Mouse (Mus musculus) hindbrain, embryonic 14.5 days (tissue): ENCODE measurements around the gene 2810021J22Rik. TPM values are rescaled to one million over a fixed set of nuclear protein-coding genes. Genes with fewer than 3 reads are reported as not detected.

Source experiments
- ATAC-seq: fragments of 200-750 bp; cut with Nextera tagmentation; 2 replicates; pipeline ENCODE4 v1.8.0; 2017; ENCODE audit warnings: moderate number of reproducible peaks, mild to moderate bottlenecking, moderate TSS enrichment, moderate library complexity; ENCODE audit not compliant: low FRiP score
- DNase-seq: peaks from one replicate; pipeline ENCODE4 v3.0.0-alpha.2; 2015; ENCODE audit warnings: low spot score
- H3K27ac ChIP-seq: fragments of 300-500 bp; sonication (generic); 2 replicates; pipeline ENCODE4 v1.5.1; 2014; ENCODE audit warnings: mild to moderate bottlenecking, moderate library complexity
- H3K27me3 ChIP-seq: fragments of 300-500 bp; sonication (generic); 2 replicates; pipeline ENCODE4 v1.6.1; 2014; ENCODE audit warnings: mild to moderate bottlenecking, low read length, mixed read lengths; ENCODE audit not compliant: control insufficient read depth, insufficient read depth
- H3K36me3 ChIP-seq: fragments of 300-500 bp; sonication (generic); replicated peaks from 2 replicates; pipeline ENCODE4 v1.6.1; 2014; ENCODE audit not compliant: control insufficient read depth, insufficient read depth
- H3K4me1 ChIP-seq: fragments of 300-500 bp; sonication (generic); replicated peaks from 2 replicates; pipeline ENCODE4 v1.6.1; 2014; ENCODE audit warnings: antibody characterized with exemption, low read length, mixed read lengths; ENCODE audit not compliant: control insufficient read depth, insufficient read depth
- H3K4me2 ChIP-seq: fragments of 300-500 bp; sonication (generic); replicated peaks from 2 replicates; pipeline ENCODE4 v1.6.1; 2014; ENCODE audit warnings: mild to moderate bottlenecking, moderate library complexity
- H3K4me3 ChIP-seq: fragments of 300-500 bp; sonication (generic); replicated peaks from 2 replicates; pipeline ENCODE4 v1.5.1; 2014; ENCODE audit warnings: mild to moderate bottlenecking, low read length
- H3K9ac ChIP-seq: fragments of 300-500 bp; sonication (generic); 2 replicates; pipeline ENCODE4 v1.6.1; 2014
- H3K9me3 ChIP-seq: fragments of 300-500 bp; sonication (generic); 2 replicates; pipeline ENCODE4 v1.6.1; 2016; ENCODE audit warnings: low read length; ENCODE audit not compliant: control insufficient read depth
- WGBS: fragments of 180-500 bp; shearing (Covaris S2); extraction: QIAGEN DNeasy Blood & Tissue Kit; methylation state at CpG from one replicate; pipeline ENCODE4 v1.1.7; 2014; 5-methylcytosine and 5-hydroxymethylcytosine counted together
- polyA plus RNA-seq: library from polyadenylated mRNA; unstranded; fragments of >200 nt; fragmentation: Nextera tagmentation; extraction: Ambion mirVana; gene quantifications from 2 replicates; pipeline ENCODE4 v1.2.1, GENCODE M21; 2014

Gene 2810021J22Rik
- polyA plus RNA-seq, 1 experiment from 2014 or later: 14.6 TPM

DNA sequence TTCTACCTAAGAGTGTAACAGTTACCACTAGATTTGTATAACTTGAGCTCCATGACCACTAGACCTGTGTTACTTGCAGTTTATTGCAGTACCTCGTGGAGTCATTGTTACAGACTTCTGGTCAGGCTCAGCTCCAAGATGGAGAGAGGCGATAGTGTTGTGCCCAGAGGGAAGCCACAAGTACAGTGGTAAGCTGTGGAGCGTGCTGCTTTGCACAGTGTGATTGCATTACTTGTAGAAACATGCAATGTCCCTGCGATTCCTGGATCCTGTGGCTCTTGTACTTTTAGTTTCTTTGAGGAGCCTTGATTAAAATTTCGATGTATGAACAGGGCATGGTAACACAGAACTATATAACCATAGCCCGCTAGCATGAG lies 926 bp downstream of the 2810021J22Rik start:
- Histone ChIP-seq H3K27me3 (no peaks in the 10 kb centered on the region), H3K4me1 (peaks cover 8% of the 10 kb centered on the region; the same call in 1 of the 2 replicates), H3K27ac (no peak overlapping the region), H3K36me3 (peaks cover 13% of the 10 kb centered on the region; the same call in 1 of the 2 replicates), H3K9me3 (no peaks in the 10 kb centered on the region), H3K9ac (peak overlapping the region; percentile 78; the same call in 1 of the 2 replicates), H3K4me2 (peak overlapping the region; percentile 53), H3K4me3 (peak overlapping the region; percentile 62)
- DNase-seq (no peak), ATAC-seq (no peak)
- 81% methylated on average over 6 of the region's 6 CpGs for WGBS

DNA sequence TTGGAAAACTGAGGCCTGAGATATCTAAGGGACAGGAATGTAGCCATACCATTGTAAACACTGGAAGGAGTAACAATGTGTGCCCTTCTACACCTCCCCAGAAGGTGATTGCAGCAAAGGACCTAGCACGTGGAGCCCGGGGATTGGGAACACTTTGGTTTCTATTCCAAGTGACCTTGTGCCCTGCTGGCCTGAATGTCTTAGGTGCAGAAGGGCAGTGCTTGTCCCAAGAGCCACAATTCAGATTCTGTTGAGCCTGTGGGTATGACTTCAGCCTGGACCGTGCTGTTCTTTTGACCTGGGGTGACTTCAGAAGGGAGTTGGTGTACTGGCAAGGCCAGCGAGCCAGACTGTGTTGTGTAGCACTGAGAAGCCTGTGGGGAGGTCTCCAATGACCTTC lies 3.9 kb downstream of the 2810021J22Rik start:
- Histone ChIP-seq H3K9me3 (no peaks in the 10 kb centered on the region), H3K9ac (no peak overlapping the region), H3K27me3 (no peaks in the 10 kb centered on the region), H3K4me3 (no peak overlapping the region), H3K4me1 (peaks cover 8% of the 10 kb centered on the region; the same call in 1 of the 2 replicates), H3K4me2 (no peak overlapping the region), H3K27ac (no peak overlapping the region), H3K36me3 (peaks cover 19% of the 10 kb centered on the region)
- DNase-seq: no peak
- WGBS: 92% methylated on average over 4 of the region's 4 CpGs
- no peak for ATAC-seq

DNA sequence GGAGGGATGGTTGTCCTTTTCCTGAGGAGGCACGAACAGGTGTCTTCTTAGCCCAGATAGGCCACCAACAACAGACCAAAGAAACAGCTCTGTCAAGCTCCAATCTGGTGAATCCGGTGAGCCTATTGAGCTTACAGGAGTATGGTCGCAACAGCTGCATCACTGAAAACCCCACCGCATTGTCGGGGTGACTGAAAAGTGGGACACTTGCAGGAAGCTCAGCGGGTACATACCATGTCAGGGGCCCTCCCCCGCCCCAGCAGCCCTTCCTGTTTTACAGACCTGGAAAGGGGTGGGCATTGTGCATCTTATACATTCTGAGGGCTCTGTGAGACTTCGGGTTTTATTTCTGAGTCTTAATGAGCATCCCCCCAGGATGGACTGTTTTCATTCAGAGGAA lies 16.7 kb downstream of the 2810021J22Rik start:
- H3K9ac ChIP-seq: no peak overlapping the region
- H3K4me3 ChIP-seq: no peak overlapping the region
- H3K36me3 ChIP-seq: peaks cover 48% of the 10 kb centered on the region
- no peak for DNase-seq
- no peak for ATAC-seq
- H3K27ac ChIP-seq: no peak overlapping the region
- WGBS: 87% methylated on average over 8 of the region's 8 CpGs
- no peaks in the 10 kb centered on the region for H3K9me3 ChIP-seq
- H3K4me2 ChIP-seq: no peak overlapping the region
- no peaks in the 10 kb centered on the region for H3K27me3 ChIP-seq
- H3K4me1 ChIP-seq: no peaks in the 10 kb centered on the region

DNA sequence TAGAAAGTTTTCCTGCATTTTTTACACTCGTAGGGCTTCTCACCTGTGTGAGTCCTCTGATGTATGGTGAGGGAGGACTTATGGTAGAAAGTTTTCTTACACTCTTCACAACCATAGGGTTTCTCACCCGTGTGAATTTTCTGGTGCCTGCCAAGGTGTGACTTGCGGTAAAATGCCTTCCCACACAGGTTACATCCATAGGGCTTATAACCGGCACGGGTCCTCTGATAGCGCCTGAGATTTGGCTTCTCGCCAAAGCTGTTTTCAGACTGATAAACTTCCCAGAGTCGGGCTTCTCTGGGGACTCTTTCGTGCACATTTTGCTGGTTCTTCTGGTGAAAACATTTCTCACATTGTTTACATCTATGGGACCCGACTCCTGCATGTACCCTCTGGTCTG lies 23.5 kb downstream of the 2810021J22Rik start:
- H3K36me3 ChIP-seq: peaks cover 63% of the 10 kb centered on the region
- no peak overlapping the region for H3K4me3 ChIP-seq
- no peaks in the 10 kb centered on the region for H3K4me1 ChIP-seq
- ATAC-seq (no peak), DNase-seq (no peak)
- H3K4me2 ChIP-seq: no peak overlapping the region
- H3K9ac ChIP-seq: no peak overlapping the region
- WGBS: 93% methylated on average over 10 of the region's 10 CpGs
- H3K27me3 ChIP-seq: no peaks in the 10 kb centered on the region
- H3K27ac ChIP-seq: no peak overlapping the region
- no peaks in the 10 kb centered on the region for H3K9me3 ChIP-seq

DNA sequence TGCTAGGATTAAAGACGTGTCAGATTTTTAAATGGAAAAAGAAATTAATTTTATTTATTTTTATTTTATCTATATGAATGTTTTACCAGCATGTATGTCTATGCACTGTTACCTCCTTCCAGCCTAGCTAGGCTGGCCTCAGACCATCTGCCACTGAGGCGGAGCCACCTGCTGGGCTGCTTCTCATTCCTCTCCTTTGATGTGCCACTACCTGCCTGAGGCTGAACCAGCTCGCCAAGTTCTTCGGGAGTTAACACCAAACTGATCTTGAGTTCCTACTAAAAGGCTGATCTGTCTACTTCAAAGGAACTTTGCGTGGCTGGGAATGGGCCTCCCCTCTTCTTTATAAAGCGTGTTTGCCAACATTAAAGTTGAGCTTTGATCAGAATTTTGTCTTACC lies 27.4 kb downstream of the 2810021J22Rik start:
- Histone ChIP-seq H3K4me2 (no peak overlapping the region), H3K27ac (no peak overlapping the region), H3K27me3 (no peaks in the 10 kb centered on the region), H3K4me3 (no peak overlapping the region), H3K9ac (no peak overlapping the region), H3K36me3 (peaks cover 83% of the 10 kb centered on the region), H3K4me1 (no peaks in the 10 kb centered on the region), H3K9me3 (no peaks in the 10 kb centered on the region)
- ATAC-seq (no peak), DNase-seq (no peak)
- WGBS: 80% methylated on average over 6 of the region's 6 CpGs

DNA sequence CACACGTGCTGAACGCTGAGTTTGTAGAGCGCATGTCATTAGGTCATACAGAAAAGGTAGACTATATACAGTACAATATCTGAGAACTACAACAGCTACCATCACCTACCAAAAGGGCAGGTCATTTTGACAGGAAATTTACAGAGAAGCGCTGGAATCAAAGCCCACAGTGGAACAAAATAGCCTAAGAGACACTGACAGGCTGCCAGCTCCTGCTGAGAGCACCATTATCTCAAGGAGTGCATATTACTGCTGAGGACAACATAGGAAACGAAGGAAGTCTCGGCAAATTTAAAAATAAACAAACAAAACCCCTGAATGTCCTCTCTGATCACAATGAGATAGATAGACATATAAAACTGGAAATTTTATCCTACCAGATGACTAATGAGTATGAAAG lies 30.5 kb downstream of the 2810021J22Rik start:
- Histone ChIP-seq H3K4me1 (0 out of 2 replicates have a peak, but pooled peaks cover 4% of the 10 kb centered on the region), H3K9ac (no peak overlapping the region), H3K27me3 (no peaks in the 10 kb centered on the region), H3K27ac (no peak overlapping the region), H3K36me3 (peaks cover 81% of the 10 kb centered on the region), H3K4me2 (no peak overlapping the region), H3K4me3 (no peak overlapping the region), H3K9me3 (no peaks in the 10 kb centered on the region)
- WGBS: 83% methylated on average over 6 of the region's 6 CpGs
- ATAC-seq (no peak), DNase-seq (no peak)

DNA sequence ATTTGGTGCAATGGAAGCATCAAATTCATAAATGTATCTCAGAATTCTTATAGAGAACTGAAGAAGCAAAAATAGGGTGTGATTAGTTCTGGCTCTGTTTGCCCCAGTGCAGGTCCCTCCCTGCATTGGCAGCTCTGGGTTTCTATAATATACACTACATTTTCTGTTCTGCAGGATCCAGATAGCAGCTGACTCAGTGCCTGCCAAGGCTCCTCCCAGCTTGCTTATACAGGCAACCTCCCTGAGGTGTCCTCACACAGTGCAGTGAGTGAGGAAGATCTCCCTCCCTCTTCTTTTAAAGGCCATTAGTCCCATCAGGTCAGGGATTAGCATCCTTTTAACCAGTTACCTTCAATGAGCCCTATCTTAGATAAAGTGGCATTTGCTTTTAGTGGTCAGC lies 34.1 kb downstream of the 2810021J22Rik start:
- no peak for ATAC-seq
- Histone ChIP-seq H3K4me2 (no peak overlapping the region), H3K36me3 (peaks cover 55% of the 10 kb centered on the region), H3K27me3 (no peaks in the 10 kb centered on the region), H3K9me3 (no peaks in the 10 kb centered on the region), H3K9ac (no peak overlapping the region), H3K4me3 (no peak overlapping the region), H3K4me1 (peaks cover 14% of the 10 kb centered on the region), H3K27ac (no peak overlapping the region)
- DNase-seq: no peak

DNA sequence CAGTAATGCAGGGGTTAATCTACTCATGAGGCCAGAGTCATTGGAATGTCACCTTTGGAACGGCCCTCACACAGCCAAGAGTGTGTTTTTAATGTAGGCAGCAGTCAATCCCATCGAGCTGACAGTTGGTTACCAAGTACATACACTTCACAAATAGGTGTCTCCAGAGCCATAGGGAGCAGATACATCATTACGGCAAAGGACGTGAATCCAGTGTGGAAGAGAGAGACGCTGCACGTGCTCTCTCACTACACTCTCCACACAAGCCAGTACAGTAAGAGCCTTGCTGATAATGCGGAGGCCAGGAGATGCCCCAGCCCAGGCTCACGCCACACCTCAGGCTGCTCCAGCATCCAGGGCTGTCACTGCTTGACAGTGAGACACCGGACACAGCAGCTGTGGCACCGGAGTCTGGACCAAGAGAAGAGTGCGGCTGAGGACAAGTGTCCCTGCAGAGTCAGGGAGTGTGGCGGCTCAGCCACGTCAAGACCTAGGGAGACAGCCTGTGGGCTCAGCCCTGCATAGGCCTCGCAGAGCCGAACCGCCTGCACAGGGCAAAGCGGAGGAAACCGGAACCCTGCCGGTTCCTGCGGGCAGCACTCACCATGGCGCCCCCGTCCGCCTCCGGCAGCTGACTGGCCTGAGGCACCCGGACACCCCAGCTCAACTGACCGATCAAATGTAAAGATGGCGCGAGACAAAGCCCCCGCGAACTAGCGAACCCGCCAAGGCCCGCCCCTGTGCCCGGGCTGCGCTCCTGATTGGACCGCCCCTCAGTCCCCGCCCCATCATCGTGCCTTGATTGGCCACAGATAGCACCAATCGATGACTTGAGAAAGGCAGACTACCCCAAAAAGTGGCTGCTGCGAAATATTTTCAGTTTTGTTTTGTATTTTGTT lies 36.7 kb downstream of the 2810021J22Rik start, which contains the start of gene Zfp39:
Zfp39 (minus strand) TSS at position 715 of the 899 bp plus-strand sequence.
- Histone ChIP-seq H3K27me3 (no peaks in the 10 kb centered on the region), H3K36me3 (peaks cover 33% of the 10 kb centered on the region), H3K9me3 (no peaks in the 10 kb centered on the region), H3K9ac (peak within 1 kb of the TSS; percentile 92), H3K4me2 (peak within 1 kb of the TSS; percentile 90), H3K4me1 (peaks cover 14% of the 10 kb centered on the region), H3K27ac (peak within 1 kb of the TSS; percentile 88), H3K4me3 (peak within 1 kb of the TSS; percentile 72)
- WGBS: under 1% methylated on average over 40 of the region's 40 CpGs
- DNase-seq: peak; percentile 94
- peak; percentile 98 for ATAC-seq

DNA sequence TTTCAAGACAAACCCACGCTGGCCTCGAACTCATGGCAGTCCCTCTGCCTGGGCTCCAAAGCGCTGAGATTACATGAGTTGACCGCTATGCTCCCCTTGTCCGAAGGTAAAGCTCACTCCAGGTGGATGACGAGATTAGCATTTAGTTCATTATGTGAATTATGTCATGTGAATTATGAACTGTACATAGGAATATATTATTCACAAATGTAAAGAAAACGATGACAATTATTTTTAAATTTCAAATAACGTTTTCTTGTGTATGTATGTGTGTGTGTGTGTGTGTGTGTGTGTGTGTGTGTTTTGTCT lies 37.3 kb downstream of the 2810021J22Rik start:
- Histone ChIP-seq H3K9ac (peak overlapping the region; percentile 92), H3K4me1 (peaks cover 14% of the 10 kb centered on the region), H3K4me2 (peak overlapping the region; percentile 90), H3K36me3 (peaks cover 27% of the 10 kb centered on the region), H3K27ac (no peak overlapping the region), H3K4me3 (peak overlapping the region; percentile 72), H3K9me3 (no peaks in the 10 kb centered on the region), H3K27me3 (no peaks in the 10 kb centered on the region)
- 5% methylated on average over 8 of the region's 8 CpGs for WGBS
- DNase-seq (no peak), ATAC-seq (peak; percentile 36)
